8 mouse cellular contexts compared by ENCODE assay signal in the genomic region with DNA sequence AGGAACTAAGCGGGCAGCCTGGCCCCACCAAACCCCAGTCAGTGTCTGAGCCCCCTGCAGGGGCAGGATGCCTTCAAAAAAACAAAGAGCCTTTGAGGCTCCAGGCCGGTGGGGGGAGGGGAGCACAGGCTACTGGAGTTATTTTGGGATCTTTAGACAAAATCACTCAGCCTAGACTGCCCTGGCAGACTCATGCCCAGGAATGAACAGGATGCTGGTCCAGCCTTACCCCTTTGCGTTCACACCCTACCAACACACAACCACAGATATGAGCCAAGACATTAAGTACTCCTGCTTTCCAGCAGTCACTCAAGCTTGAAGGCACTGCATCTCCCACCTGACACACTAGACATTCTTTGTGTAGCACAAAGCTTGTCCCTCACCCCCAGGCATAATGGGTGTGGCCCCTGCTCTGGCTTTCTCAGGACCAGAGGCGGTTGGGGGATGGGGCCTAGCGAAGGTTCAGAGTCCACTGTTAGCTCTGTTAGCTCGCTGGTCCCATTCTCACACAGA. TPM values are rescaled to one million over a fixed set of nuclear protein-coding genes. Genes with fewer than 3 reads are reported as not detected.
DNase-seq lines count a peak whose midpoint lies in the region; ATAC-seq lines count a peak whose summit lies in the region.

No protein-coding gene starts in this region.

- 0 out of 2 replicates have a peak, but pooled peaks cover 10% of the 10 kb centered on the region for H3K36me3 ChIP-seq in hindbrain, embryonic 15.5 days
- H3K36me3 ChIP-seq in neural tube, embryonic 14.5 days (ENCODE audit: control insufficient read depth, insufficient read depth, low read length) = no peaks in the 10 kb centered on the region; the same call in 1 of the 2 replicates

- no peaks in the 10 kb centered on the region for H3K27me3 ChIP-seq in hindbrain, embryonic 15.5 days
- no peaks in the 10 kb centered on the region for H3K27me3 ChIP-seq in neural tube, embryonic 14.5 days (ENCODE audit: control insufficient read depth, insufficient read depth, low read length)

- 10% methylated on average over 6 of the region's 6 CpGs for WGBS in hindbrain, embryonic 15.5 days
- 9% methylated on average over 6 of the region's 6 CpGs for WGBS in neural tube, embryonic 14.5 days

- peak; percentile 27 for ATAC-seq in hindbrain, embryonic 15.5 days (ENCODE audit: low FRiP score, low read depth)
- peak; percentile 36; the same call in 1 of the 2 replicates for ATAC-seq in neural tube, embryonic 14.5 days (ENCODE audit: low read depth)

- peak; percentile 74 to 75 for DNase-seq in cerebellum, postnatal 10 days
- DNase-seq in cerebellum, adult 11-12 months = no peak
- peak; percentile 77 for DNase-seq in embryo, embryonic 10.5 days (ENCODE audit: low spot score)
- DNase-seq in liver = peak; percentile 62
- no peak for DNase-seq in urinary bladder, adult 18-20 months (ENCODE audit: low spot score in 2 of 2)
- DNase-seq in spleen, adult 12 weeks (ENCODE audit: low spot score) = no peak

- H3K4me3 ChIP-seq in hindbrain, embryonic 15.5 days = no peak overlapping the region
- no peak overlapping the region for H3K4me3 ChIP-seq in neural tube, embryonic 14.5 days (ENCODE audit: low read depth, low read length)

- H3K4me1 ChIP-seq in hindbrain, embryonic 15.5 days (replicated peaks) = peaks cover 98% of the 10 kb centered on the region
- peaks cover 60% of the 10 kb centered on the region for H3K4me1 ChIP-seq in neural tube, embryonic 14.5 days (ENCODE audit: control insufficient read depth, insufficient read depth, low read length)

- no peak overlapping the region for H3K9ac ChIP-seq in hindbrain, embryonic 15.5 days
- H3K9ac ChIP-seq in neural tube, embryonic 14.5 days (replicated peaks; ENCODE audit: low read depth, low read length) = no peak overlapping the region; the same call in 1 of the 2 replicates

- H3K9me3 ChIP-seq in hindbrain, embryonic 15.5 days = no peaks in the 10 kb centered on the region
- H3K9me3 ChIP-seq in neural tube, embryonic 14.5 days (ENCODE audit: control insufficient read depth, low read length) = no peaks in the 10 kb centered on the region

- H3K4me2 ChIP-seq in hindbrain, embryonic 15.5 days = peak overlapping the region; percentile 17
- H3K4me2 ChIP-seq in neural tube, embryonic 14.5 days (ENCODE audit: low read depth, low read length) = peak overlapping the region; percentile 33; the same call in 1 of the 2 replicates

- peak overlapping the region; percentile 61 for H3K27ac ChIP-seq in hindbrain, embryonic 15.5 days (replicated peaks)
- H3K27ac ChIP-seq in neural tube, embryonic 14.5 days (ENCODE audit: low read depth, low read length) = peak overlapping the region; percentile 74

RNA-seq across cellular contexts. Expression of a gene that starts 8.4 kb away (rescaled TPM):
- polyA plus RNA-seq in hindbrain, embryonic 15.5 days (2015; fragmentation: Nextera tagmentation; extraction: Ambion mirVana) = 116 TPM in 2 replicates
- polyA plus RNA-seq in neural tube, embryonic 14.5 days (2014; fragmentation: Nextera tagmentation; extraction: Ambion mirVana) = 100 and 136 TPM in 2 replicates

RNA-seq across cellular contexts. Expression of a gene that starts 11.8 kb away (rescaled TPM):
- 1.5 and 5.1 TPM in 2 replicates for polyA plus RNA-seq in hindbrain, embryonic 15.5 days (2015; fragmentation: Nextera tagmentation; extraction: Ambion mirVana)
- polyA plus RNA-seq in neural tube, embryonic 14.5 days (2014; fragmentation: Nextera tagmentation; extraction: Ambion mirVana) = 0.50 and 1.2 TPM in 2 replicates

RNA-seq across cellular contexts. Expression of a gene that starts 14.2 kb away (rescaled TPM):
- 4.5 and 5.0 TPM in 2 replicates for polyA plus RNA-seq in hindbrain, embryonic 15.5 days (2015; fragmentation: Nextera tagmentation; extraction: Ambion mirVana)
- polyA plus RNA-seq in neural tube, embryonic 14.5 days (2014; fragmentation: Nextera tagmentation; extraction: Ambion mirVana) = 1.8 TPM in 2 replicates

RNA-seq across cellular contexts. Expression of a gene that starts 26.8 kb away (rescaled TPM):
- polyA plus RNA-seq in hindbrain, embryonic 15.5 days (2015; fragmentation: Nextera tagmentation; extraction: Ambion mirVana) = 1.9 and 2.5 TPM in 2 replicates
- polyA plus RNA-seq in neural tube, embryonic 14.5 days (2014; fragmentation: Nextera tagmentation; extraction: Ambion mirVana) = 2.2 and 2.9 TPM in 2 replicates

RNA-seq across cellular contexts. Expression of a gene that starts 45.8 kb away (rescaled TPM):
- 26.1 and 30.4 TPM in 2 replicates for polyA plus RNA-seq in hindbrain, embryonic 15.5 days (2015; fragmentation: Nextera tagmentation; extraction: Ambion mirVana)
- polyA plus RNA-seq in neural tube, embryonic 14.5 days (2014; fragmentation: Nextera tagmentation; extraction: Ambion mirVana) = 30.7 and 31.6 TPM in 2 replicates

Comparison
In these comparisons a context has a peak if more than half of its experiments do, and no peak if none do; other contexts are left out.
1. DNase-seq: peak in cerebellum, postnatal 10 days (2 of 2), embryo, embryonic 10.5 days (single experiment) and liver (single experiment); none in cerebellum, adult 11-12 months (single experiment), urinary bladder, adult 18-20 months (0 of 2) and spleen, adult 12 weeks (single experiment).